Mouse (Mus musculus): ENCODE measurements around the gene Mettl9. TPM values are rescaled to one million over a fixed set of nuclear protein-coding genes. Genes with fewer than 3 reads are reported as not detected.

Mettl9 gene
- polyA plus RNA-seq, 1 experiment from 2014 or later = 155 TPM

DNA sequence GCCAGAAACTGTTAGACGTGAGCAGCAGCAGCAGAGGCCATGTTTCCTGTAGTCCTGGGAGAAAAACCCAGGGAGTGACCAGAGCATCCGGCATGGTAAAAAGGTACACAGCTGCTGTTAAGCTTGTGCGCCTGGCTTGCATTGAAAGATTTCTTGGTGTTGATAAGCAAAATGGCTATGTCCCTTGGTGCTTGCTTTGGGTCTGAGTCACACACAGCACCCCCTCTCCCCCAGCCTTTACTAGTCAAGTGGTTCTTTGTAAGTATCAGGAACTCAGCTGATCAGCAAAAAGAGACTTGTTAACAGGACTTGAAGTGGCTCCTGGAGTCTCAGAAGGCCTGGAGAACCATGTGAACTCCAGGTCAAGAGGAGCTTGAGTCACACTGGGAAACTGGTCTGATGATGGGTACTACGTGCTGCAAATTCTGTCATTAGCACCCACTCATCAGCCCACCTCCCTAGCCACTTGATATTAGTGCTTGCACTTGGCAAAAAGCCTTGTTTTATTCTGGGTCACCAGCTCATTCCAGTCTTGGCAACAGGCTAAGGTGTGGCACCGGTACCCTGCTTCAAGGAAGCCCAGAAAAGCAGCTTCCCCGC is 40.7 kb downstream of the Mettl9 start:
- Histone ChIP-seq H3K4me2 (replicated peaks; ENCODE audit: low read depth, low read length) (no peak overlapping the region), H3K27me3 (ENCODE audit: insufficient read depth, low read length) (no peaks in the 10 kb centered on the region), H3K4me1 (ENCODE audit: insufficient read depth, low read length) (peaks cover 12% of the 10 kb centered on the region), H3K27ac (ENCODE audit: low read length) (peak overlapping the region; percentile 67), H3K9ac (replicated peaks; ENCODE audit: low read length) (no peak overlapping the region), H3K4me3 (ENCODE audit: low read length) (no peak overlapping the region), H3K36me3 (ENCODE audit: insufficient read depth, low read length) (peaks cover 32% of the 10 kb centered on the region), H3K9me3 (ENCODE audit: low read length) (no peaks in the 10 kb centered on the region)
- ATAC-seq (ENCODE audit: low FRiP score, low TSS enrichment) = no peak
- WGBS = 63% methylated on average over 6 of the region's 6 CpGs

DNA sequence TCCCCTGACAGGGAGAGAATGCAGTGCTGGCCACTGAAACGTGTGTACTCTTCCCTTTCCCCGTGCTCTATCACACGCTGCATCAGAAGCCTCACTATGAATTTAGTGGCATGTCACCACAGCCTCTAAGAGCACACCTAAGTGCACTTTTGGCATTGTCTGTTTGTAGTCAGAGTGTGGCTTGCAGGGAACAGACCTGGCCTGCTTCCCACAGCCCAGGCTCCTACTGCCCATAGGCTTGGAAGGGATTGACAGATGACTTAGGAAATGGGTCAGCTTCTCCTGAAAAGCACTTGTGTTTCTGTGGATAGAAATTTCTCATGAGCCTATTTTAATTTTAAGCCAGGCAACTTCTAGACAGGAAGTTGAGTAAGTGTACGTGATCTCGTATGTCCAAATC is 41.2 kb downstream of the Mettl9 start:
- H3K4me1 ChIP-seq (ENCODE audit: insufficient read depth, low read length) = peaks cover 12% of the 10 kb centered on the region
- H3K9me3 ChIP-seq (ENCODE audit: low read length) = no peaks in the 10 kb centered on the region
- 84% methylated on average over 5 of the region's 5 CpGs for WGBS
- H3K27ac ChIP-seq (ENCODE audit: low read length) = no peak overlapping the region
- no peak overlapping the region for H3K4me2 ChIP-seq (replicated peaks; ENCODE audit: low read depth, low read length)
- no peak overlapping the region for H3K9ac ChIP-seq (replicated peaks; ENCODE audit: low read length)
- peaks cover 27% of the 10 kb centered on the region for H3K36me3 ChIP-seq (ENCODE audit: insufficient read depth, low read length)
- no peak for ATAC-seq (ENCODE audit: low FRiP score, low TSS enrichment)
- no peaks in the 10 kb centered on the region for H3K27me3 ChIP-seq (ENCODE audit: insufficient read depth, low read length)
- no peak overlapping the region for H3K4me3 ChIP-seq (ENCODE audit: low read length)

DNA sequence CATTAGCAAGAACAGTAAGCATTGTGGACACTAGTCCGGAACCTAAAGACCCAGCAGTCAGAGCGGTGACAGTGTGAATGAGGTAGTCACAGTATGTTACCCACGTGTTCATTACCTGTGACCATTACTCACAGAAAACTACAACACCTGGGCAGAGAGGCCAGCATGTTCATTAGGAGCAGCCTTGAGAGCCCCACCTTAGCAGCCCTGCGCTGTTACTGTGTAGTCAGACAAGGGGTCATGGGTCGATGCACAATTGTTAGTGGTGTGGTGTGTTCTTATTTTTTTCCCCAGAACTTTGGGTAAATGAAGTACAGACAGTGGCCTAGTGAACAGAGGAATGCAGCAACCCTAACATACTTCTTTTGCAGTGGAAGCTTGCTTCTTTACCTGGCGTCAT is 43.1 kb downstream of the Mettl9 start:
- H3K4me1 ChIP-seq (ENCODE audit: insufficient read depth, low read length) = peaks cover 12% of the 10 kb centered on the region
- 85% methylated on average over 6 of the region's 6 CpGs for WGBS
- peaks cover 20% of the 10 kb centered on the region for H3K36me3 ChIP-seq (ENCODE audit: insufficient read depth, low read length)
- no peaks in the 10 kb centered on the region for H3K9me3 ChIP-seq (ENCODE audit: low read length)
- no peak overlapping the region for H3K4me3 ChIP-seq (ENCODE audit: low read length)
- no peak overlapping the region for H3K27ac ChIP-seq (ENCODE audit: low read length)
- 0 out of 2 replicates have a peak, but pooled peaks have one; percentile 43 for ATAC-seq (ENCODE audit: low FRiP score, low TSS enrichment)
- H3K9ac ChIP-seq (replicated peaks; ENCODE audit: low read length) = no peak overlapping the region
- no peak overlapping the region for H3K4me2 ChIP-seq (replicated peaks; ENCODE audit: low read depth, low read length)
- H3K27me3 ChIP-seq (ENCODE audit: insufficient read depth, low read length) = no peaks in the 10 kb centered on the region

DNA sequence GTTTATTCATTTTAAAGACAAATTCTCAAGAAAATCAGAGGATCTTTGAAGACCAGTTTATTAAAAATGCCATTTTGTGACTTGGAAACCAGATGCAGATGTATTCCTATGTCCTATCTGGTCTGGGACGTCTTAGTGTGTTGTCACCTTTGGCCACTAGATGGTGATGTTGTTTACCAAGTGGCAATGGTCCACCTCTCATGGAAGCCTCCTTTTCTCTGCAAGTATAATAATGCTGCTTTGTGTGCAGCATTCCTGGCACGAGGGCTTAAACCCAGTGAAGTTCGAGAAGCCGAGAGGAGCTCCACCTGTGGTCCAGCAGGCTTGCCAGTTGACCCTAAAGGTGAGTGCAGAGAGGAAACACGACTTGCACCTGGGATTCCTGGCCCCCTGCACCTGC is 43.6 kb downstream of the Mettl9 start:
- H3K4me3 ChIP-seq (ENCODE audit: low read length) = no peak overlapping the region
- WGBS = 24% methylated on average over 5 of the region's 5 CpGs
- no peaks in the 10 kb centered on the region for H3K27me3 ChIP-seq (ENCODE audit: insufficient read depth, low read length)
- H3K9ac ChIP-seq (replicated peaks; ENCODE audit: low read length) = no peak overlapping the region
- 0 out of 2 replicates have a peak, but pooled peaks have one; percentile 60 for ATAC-seq (ENCODE audit: low FRiP score, low TSS enrichment)
- H3K4me1 ChIP-seq (ENCODE audit: insufficient read depth, low read length) = peaks cover 12% of the 10 kb centered on the region
- no peak overlapping the region for H3K27ac ChIP-seq (ENCODE audit: low read length)
- no peak overlapping the region for H3K4me2 ChIP-seq (replicated peaks; ENCODE audit: low read depth, low read length)
- H3K36me3 ChIP-seq (ENCODE audit: insufficient read depth, low read length) = peaks cover 20% of the 10 kb centered on the region
- no peaks in the 10 kb centered on the region for H3K9me3 ChIP-seq (ENCODE audit: low read length)

DNA sequence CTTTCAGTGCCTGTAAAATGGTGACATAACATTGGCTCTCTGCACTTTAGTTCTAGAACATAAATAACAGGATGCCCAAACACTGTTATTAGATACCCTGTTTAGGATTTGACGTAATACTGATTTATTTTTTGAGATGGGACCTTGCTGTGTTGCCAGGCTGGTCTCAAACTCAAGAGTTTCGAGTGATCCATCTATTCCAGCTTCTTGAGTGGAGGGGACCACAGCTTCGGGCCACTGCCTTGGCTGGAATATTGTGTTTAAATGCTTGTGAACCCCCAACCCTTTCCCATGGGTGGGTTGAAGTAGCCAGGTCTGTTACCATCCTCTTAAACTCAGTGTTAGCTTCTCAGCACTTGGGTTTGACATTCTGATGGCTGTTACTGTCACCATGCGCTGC is 47.1 kb downstream of the Mettl9 start, which contains the start of gene Otoa:
Otoa (plus strand) TSS at position 301 of the 400 bp plus-strand sequence.
- H3K9me3 ChIP-seq (ENCODE audit: low read length) = no peaks in the 10 kb centered on the region
- 87% methylated on average over 4 of the region's 4 CpGs for WGBS
- no peak within 1 kb of the TSS for H3K4me2 ChIP-seq (replicated peaks; ENCODE audit: low read depth, low read length)
- no peak within 1 kb of the TSS for H3K27ac ChIP-seq (ENCODE audit: low read length)
- H3K36me3 ChIP-seq (ENCODE audit: insufficient read depth, low read length) = peaks cover 15% of the 10 kb centered on the region
- no peaks in the 10 kb centered on the region for H3K27me3 ChIP-seq (ENCODE audit: insufficient read depth, low read length)
- no peak within 1 kb of the TSS for H3K9ac ChIP-seq (replicated peaks; ENCODE audit: low read length)
- ATAC-seq (ENCODE audit: low FRiP score, low TSS enrichment) = no peak
- H3K4me1 ChIP-seq (ENCODE audit: insufficient read depth, low read length) = no peaks in the 10 kb centered on the region
- no peak within 1 kb of the TSS for H3K4me3 ChIP-seq (ENCODE audit: low read length)

DNA sequence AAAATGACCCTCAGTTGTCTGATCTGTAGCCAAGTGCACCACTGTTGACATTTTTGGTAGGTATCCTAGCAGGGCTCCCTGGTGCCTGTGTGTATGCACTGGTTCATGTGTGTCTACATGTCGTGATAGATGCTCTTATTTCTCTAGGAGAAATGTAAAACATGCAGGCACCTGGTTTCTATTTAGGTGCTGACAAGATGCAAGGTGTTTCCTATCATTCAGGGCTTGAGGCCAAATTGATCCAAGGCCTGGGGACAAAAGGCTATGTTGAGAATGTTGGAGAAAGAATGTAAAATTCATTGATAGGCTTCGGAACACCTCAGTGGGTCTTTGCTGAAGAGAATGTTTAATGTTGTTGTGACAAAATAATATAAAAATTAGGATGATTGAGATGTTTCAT is 47.6 kb downstream of the Mettl9 start:
- H3K9me3 ChIP-seq (ENCODE audit: low read length) = no peaks in the 10 kb centered on the region
- no peak overlapping the region for H3K4me2 ChIP-seq (replicated peaks; ENCODE audit: low read depth, low read length)
- H3K4me1 ChIP-seq (ENCODE audit: insufficient read depth, low read length) = no peaks in the 10 kb centered on the region
- no peak overlapping the region for H3K4me3 ChIP-seq (ENCODE audit: low read length)
- 80% methylated on average over 2 of the region's 2 CpGs for WGBS
- no peaks in the 10 kb centered on the region for H3K27me3 ChIP-seq (ENCODE audit: insufficient read depth, low read length)
- no peak overlapping the region for H3K9ac ChIP-seq (replicated peaks; ENCODE audit: low read length)
- peaks cover 13% of the 10 kb centered on the region for H3K36me3 ChIP-seq (ENCODE audit: insufficient read depth, low read length)
- no peak overlapping the region for H3K27ac ChIP-seq (ENCODE audit: low read length)
- no peak for ATAC-seq (ENCODE audit: low FRiP score, low TSS enrichment)

DNA sequence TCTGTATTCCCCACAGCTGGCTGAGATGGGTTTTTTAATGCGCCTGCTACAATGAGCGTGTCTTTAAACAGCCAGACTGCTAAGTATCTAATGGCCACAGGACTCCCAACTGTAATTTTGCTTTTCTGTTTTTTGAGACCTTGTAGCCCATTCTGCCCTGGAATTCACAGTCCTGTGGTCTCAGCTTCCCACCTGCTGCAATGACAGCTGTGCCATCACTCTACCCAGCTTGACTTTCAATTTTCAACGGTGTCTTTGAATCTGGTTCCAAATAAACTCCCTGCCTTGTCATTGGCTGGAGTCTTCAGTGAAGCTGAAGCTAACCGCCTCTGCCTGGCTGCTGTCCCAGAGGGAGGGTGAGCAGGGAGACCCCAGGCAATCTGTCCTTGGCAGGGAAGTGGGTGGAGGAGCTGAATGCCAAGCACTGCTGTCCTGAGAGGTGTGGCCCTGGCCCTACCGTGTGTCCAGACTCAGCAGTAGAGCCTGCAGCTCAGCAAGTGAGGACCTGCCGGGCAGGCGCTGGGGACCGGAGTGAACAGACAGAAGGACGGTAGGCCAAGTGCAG is 48.8 kb downstream of the Mettl9 start:
- H3K4me3 ChIP-seq (ENCODE audit: low read length) = no peak overlapping the region
- H3K27ac ChIP-seq (ENCODE audit: low read length) = no peak overlapping the region
- ATAC-seq (ENCODE audit: low FRiP score, low TSS enrichment) = no peak
- 77% methylated on average over 9 of the region's 9 CpGs for WGBS
- H3K27me3 ChIP-seq (ENCODE audit: insufficient read depth, low read length) = no peaks in the 10 kb centered on the region
- peaks cover 8% of the 10 kb centered on the region for H3K36me3 ChIP-seq (ENCODE audit: insufficient read depth, low read length)
- no peak overlapping the region for H3K4me2 ChIP-seq (replicated peaks; ENCODE audit: low read depth, low read length)
- no peaks in the 10 kb centered on the region for H3K4me1 ChIP-seq (ENCODE audit: insufficient read depth, low read length)
- no peaks in the 10 kb centered on the region for H3K9me3 ChIP-seq (ENCODE audit: low read length)
- no peak overlapping the region for H3K9ac ChIP-seq (replicated peaks; ENCODE audit: low read length)

DNA sequence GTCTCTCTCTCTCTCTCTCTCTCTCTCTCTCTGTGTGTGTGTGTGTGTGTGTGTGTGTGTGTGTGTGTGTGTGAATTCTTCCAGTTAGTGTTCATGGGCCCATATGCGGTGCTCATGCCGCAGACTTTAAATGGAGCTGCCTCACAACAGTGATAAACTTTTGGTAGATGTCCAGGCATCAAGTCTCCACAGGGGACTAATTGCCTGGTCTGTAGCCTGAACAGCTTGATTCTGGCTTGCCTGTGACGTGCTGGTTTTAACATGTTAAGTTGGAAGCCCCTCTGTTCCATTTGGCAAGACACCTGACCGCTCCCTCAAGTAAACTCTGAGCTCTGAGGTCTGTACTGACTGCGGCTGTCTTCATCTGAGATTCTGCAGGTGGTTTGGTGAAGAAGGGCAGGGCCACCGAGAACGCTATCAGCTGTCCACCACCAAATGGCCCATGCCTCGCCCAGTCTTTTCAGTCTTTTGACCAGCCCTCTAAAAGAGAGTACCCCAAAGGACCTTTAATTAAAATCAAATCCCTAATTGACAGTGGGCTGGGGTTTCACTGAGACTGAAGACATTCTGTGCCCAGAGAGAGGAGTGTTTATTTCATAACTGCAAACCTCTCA is 50.7 kb downstream of the Mettl9 start:
- Histone ChIP-seq H3K4me1 (ENCODE audit: insufficient read depth, low read length) (no peaks in the 10 kb centered on the region), H3K9ac (replicated peaks; ENCODE audit: low read length) (no peak overlapping the region), H3K36me3 (ENCODE audit: insufficient read depth, low read length) (no peaks in the 10 kb centered on the region; the same call in 1 of the 2 replicates), H3K4me2 (replicated peaks; ENCODE audit: low read depth, low read length) (no peak overlapping the region), H3K4me3 (ENCODE audit: low read length) (no peak overlapping the region), H3K27me3 (ENCODE audit: insufficient read depth, low read length) (no peaks in the 10 kb centered on the region), H3K9me3 (ENCODE audit: low read length) (no peaks in the 10 kb centered on the region), H3K27ac (ENCODE audit: low read length) (no peak overlapping the region)
- 58% methylated on average over 8 of the region's 8 CpGs for WGBS
- ATAC-seq (ENCODE audit: low FRiP score, low TSS enrichment) = no peak

DNA sequence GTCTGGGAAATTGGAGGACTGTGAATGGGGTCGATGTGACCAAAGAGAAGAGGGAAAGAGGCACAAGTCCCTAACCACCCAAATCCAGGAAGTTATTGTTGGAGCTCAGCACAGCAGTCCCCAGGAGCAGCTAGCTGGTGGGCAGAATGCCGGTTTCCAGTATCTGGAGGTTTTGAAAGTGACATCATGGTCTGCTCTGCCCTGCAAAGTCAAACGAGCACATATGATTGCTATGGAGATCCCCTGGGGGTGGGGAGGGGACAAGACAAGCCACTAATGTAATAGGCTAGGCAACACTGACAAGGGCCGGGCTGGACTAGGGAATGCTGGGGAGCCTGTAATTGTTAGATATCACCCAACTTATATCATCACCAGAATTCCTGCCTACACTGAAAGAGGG is 51.3 kb downstream of the Mettl9 start:
- Histone ChIP-seq H3K4me2 (replicated peaks; ENCODE audit: low read depth, low read length) (no peak overlapping the region), H3K27ac (ENCODE audit: low read length) (no peak overlapping the region), H3K4me3 (ENCODE audit: low read length) (no peak overlapping the region), H3K36me3 (ENCODE audit: insufficient read depth, low read length) (no peaks in the 10 kb centered on the region; the same call in 1 of the 2 replicates), H3K27me3 (ENCODE audit: insufficient read depth, low read length) (no peaks in the 10 kb centered on the region), H3K9ac (replicated peaks; ENCODE audit: low read length) (no peak overlapping the region), H3K4me1 (ENCODE audit: insufficient read depth, low read length) (no peaks in the 10 kb centered on the region), H3K9me3 (ENCODE audit: low read length) (no peaks in the 10 kb centered on the region)
- WGBS = 27% methylated on average over 4 of the region's 4 CpGs
- no peak for ATAC-seq (ENCODE audit: low FRiP score, low TSS enrichment)

DNA sequence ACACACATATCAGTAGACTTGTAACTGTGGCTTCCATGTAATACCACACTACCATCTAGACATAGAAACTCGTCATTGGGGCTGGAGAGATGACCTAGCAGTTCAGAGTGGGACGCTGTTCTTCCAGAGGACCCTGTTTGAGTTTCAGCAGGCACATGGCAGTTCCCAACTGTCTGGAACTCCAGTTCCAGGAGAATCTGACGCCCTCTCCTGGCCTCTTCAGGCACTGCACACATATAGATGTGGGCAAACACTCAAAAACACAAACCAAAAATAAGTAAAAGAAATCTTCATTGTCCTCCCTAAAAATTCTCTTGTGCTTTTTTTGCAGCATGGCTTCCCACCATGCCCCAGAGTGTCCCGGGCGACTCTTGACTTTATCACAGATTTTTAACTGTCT is 54.5 kb downstream of the Mettl9 start:
- H3K27ac ChIP-seq (ENCODE audit: low read length) = no peak overlapping the region
- ATAC-seq (ENCODE audit: low FRiP score, low TSS enrichment) = no peak

More for the DNA sequence above, 54.5 kb downstream of the Mettl9 start:
- H3K27me3 ChIP-seq (ENCODE audit: insufficient read depth, low read length) = no peaks in the 10 kb centered on the region
- H3K9ac ChIP-seq (replicated peaks; ENCODE audit: low read length) = no peak overlapping the region
- WGBS = 75% methylated on average over 5 of the region's 5 CpGs
- H3K4me2 ChIP-seq (replicated peaks; ENCODE audit: low read depth, low read length) = no peak overlapping the region
- no peaks in the 10 kb centered on the region for H3K4me1 ChIP-seq (ENCODE audit: insufficient read depth, low read length)
- H3K36me3 ChIP-seq (ENCODE audit: insufficient read depth, low read length) = no peaks in the 10 kb centered on the region
- H3K4me3 ChIP-seq (ENCODE audit: low read length) = no peak overlapping the region
- no peaks in the 10 kb centered on the region for H3K9me3 ChIP-seq (ENCODE audit: low read length)
